Mouse (Mus musculus): ENCODE data around the gene N4bp1. TPM values are rescaled to one million over a fixed set of nuclear protein-coding genes. Genes with fewer than 3 reads are reported as not detected.

Gene N4bp1
- total RNA-seq, 2 experiments from 2014 or later = 39.8 to 42.2 TPM

DNA sequence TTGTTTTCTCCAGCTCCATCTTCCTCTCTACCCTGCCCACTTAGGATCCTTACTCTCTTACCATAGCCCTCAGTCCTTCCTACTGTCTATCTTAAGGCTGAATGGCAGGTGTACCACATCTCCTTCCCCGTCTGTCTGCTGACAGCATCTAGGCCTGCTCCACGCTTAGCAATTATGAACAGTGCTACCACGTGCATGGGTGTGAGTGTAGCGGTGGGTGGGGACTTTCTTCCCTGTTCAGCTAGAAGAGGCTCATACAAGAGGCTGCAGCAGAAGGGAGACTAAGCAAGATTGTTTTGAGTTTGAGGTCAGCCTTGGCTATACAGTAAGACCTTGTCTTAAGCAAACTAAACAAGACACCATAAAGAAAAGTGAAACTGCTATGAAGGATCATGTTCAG is 20.3 kb downstream of the N4bp1 start:
- H3K27ac ChIP-seq = no peak overlapping the region
- H3K4me3 ChIP-seq = no peak overlapping the region
- no peak for TF ChIP-seq CTCF (conservative IDR thresholded peaks at IDR 0.05)
- no peak for DNase-seq (ENCODE audit: low spot score in 2 of 2)

DNA sequence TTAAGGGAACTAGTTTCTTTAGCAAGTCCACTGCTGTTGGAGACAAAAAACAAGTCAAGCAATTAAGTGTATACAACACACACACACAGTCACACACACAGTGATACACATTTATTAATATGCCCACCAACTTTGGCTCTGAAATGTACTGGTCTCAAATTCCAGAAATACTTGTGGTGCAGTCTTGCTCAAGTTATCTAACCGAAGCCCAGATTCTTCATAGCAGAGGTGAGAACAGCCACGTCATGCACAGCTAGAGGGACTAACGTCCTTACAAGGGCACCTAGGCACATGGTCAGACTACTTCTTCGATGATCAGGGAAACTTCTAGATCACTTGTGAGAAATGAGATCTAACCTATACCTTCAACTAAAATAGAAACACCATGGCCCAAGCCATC is 22.2 kb downstream of the N4bp1 start:
- TF ChIP-seq CTCF (conservative IDR thresholded peaks at IDR 0.05) = no peak
- DNase-seq (ENCODE audit: low spot score in 2 of 2) = no peak
- Histone ChIP-seq H3K4me3 (no peak overlapping the region), H3K27ac (no peak overlapping the region)

DNA sequence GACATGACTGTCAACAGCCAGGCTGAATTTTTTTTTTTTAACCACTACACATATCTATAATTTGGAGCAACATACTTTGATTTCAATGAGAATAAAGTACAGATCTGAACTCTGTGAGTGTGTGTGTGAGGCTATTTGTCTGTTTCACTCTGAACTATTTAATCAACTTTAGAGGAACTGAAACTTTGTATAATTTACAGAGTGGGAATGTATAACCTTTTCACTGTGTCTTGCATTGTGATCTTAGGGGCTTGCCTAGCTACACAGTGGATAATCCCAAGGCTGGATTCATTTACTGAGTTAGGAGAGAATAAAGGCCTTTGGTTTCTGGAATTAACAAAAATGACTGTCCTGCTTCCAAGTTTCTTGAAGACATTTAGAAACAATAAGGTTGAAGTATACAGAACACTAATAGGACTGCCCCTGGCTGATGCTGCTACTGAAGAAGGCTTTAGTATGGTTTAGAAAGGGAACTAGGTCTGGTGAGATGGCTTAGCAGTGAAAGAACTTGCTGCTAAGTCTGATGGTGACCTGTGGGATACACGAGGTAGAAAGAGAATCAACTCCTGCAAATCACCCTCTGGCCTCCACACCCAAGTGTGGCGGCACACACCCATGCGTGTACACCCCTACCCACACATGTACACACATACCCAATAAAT is 22.8 kb downstream of the N4bp1 start:
- DNase-seq (ENCODE audit: low spot score in 2 of 2) = no peak
- 0 out of 2 replicates have a peak overlapping the region, but pooled peaks have one; percentile 28 for H3K27ac ChIP-seq
- H3K4me3 ChIP-seq = no peak overlapping the region
- TF ChIP-seq CTCF (conservative IDR thresholded peaks at IDR 0.05) = no peak

DNA sequence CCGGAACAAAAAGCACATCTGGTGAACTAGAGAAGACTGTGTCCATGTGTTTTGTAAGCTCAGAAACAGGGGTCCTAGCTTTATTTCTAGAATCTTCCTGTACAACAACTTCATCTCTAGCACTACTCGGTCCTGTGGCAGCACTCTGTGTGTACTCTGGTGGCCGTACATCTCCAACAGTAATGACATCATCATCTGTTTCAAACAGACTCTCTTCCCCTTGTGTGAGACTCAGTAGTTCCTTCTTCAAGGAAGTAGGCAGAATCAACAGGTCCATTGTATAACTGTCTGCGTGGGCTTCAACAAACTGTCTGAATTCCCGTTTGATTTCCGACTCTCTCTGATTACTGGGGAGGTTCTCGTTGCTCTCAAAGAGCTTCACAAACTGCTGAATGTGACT is 23.5 kb downstream of the N4bp1 start:
- no peak for DNase-seq (ENCODE audit: low spot score in 2 of 2)
- TF ChIP-seq CTCF (conservative IDR thresholded peaks at IDR 0.05) = no peak
- no peak overlapping the region for H3K4me3 ChIP-seq
- H3K27ac ChIP-seq = peak overlapping the region; percentile 78

GRCm38 (mm10) chr8:86856248-86856647 is 28.8 kb downstream of the N4bp1 start:
- no peak for TF ChIP-seq CTCF (conservative IDR thresholded peaks at IDR 0.05)
- DNase-seq (ENCODE audit: low spot score in 2 of 2) = no peak
- Histone ChIP-seq H3K27ac (no peak overlapping the region), H3K4me3 (no peak overlapping the region)

DNA sequence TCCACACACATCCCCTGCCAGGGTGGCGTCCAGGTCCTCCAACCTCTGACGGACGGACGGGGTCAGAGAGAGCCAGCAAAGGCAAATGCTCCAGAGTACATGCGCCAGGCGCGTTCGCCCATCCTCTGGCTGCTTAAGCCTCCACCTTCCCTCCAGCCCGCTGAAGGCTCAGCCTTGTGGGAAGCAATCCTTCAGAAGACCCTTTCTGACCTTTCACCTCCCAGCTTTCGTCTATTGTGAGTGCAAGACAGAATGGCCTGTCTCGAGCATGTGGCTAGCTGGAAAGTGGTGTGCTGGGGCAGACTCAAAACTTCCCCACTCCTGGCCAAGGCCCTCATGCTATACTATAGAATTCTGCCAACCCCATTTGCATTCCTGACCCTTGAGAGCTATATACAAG is 30.4 kb downstream of the N4bp1 start:
- H3K27ac ChIP-seq = no peak overlapping the region
- TF ChIP-seq CTCF (conservative IDR thresholded peaks at IDR 0.05) = no peak
- DNase-seq (ENCODE audit: low spot score in 2 of 2) = no peak
- no peak overlapping the region for H3K4me3 ChIP-seq

DNA sequence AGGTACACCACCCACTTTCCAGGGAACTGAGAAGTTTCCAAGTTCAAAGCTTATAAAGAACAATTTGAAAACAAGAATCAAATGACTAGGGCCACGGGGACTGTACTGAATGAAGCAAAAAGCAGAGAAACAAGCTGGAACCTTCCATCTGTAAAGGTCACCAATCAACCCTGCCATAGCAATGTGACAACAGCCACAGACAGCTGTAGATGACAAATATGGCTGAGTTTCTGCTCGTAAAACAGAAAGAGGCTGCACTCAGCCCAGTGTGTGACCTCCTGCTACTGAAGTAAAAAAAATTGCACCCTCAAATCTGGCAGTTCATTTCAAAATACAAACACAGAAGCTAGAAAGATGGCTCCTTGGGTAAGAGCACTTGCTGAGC is 31.1 kb downstream of the N4bp1 start:
- peak overlapping the region; percentile 43; the same call in 1 of the 2 replicates for H3K27ac ChIP-seq
- DNase-seq (ENCODE audit: low spot score in 2 of 2) = no peak
- no peak for TF ChIP-seq CTCF (conservative IDR thresholded peaks at IDR 0.05)
- no peak overlapping the region for H3K4me3 ChIP-seq

DNA sequence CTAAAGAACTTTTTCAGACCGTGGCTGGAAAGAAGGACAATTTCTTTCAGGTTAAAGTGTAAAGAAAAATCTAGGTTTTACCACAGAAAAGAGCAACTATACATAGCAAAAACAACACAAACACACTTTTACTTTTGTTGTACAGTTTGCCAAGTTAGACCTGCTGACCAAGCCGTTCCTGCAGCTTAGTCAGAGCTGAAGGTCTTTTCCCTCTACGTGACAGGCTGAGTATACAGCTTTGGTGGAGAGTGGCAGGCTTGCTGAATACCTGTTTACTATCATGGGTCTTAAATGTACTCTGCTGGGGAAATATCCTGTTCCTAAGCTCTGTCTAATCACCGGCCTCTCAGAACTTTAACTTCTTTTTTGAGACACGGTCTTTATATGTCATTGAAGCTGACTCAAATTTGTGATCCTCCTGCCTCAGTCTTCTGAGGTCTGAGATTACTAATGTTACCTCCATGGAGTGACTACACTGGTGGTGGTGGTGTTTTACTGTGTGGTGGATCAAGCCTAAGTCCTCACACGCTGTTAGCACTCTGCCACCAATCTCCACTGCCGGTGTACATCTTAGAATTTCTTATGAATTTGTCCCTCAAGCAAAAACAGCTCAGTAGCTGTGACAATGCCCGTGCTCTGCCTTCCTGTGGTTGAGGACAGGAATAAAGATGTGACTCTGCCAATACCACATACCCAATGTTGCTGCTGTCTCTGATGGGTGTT is 31.6 kb downstream of the N4bp1 start:
- DNase-seq (ENCODE audit: low spot score in 2 of 2) = no peak
- no peak for TF ChIP-seq CTCF (conservative IDR thresholded peaks at IDR 0.05)
- no peak overlapping the region for H3K4me3 ChIP-seq
- H3K27ac ChIP-seq = peak overlapping the region; percentile 43; the same call in 1 of the 2 replicates

DNA sequence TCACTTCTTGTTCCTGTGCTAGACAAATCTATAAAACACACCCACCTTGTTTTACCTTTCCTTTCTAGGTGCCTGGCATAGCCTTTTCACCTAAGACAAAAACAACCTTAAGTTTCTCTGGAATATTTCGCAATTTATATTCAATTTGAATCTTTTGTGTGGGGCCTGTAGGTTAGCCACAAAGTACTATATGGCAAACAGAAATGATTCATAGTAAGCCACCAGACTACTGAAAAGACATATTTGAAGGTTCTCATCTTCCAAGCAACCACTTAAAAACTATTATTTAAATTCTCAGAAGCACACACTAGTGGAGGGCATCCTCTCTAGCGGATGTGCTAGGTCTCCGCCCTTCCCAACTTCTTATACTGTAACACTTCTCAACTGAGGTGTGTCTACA is 32.6 kb downstream of the N4bp1 start:
- no peak overlapping the region for H3K27ac ChIP-seq
- no peak for TF ChIP-seq CTCF (conservative IDR thresholded peaks at IDR 0.05)
- H3K4me3 ChIP-seq = no peak overlapping the region
- no peak for DNase-seq (ENCODE audit: low spot score in 2 of 2)

GRCm38 (mm10) chr8:86848876-86849275 is 36.2 kb downstream of the N4bp1 start:
- TF ChIP-seq CTCF (conservative IDR thresholded peaks at IDR 0.05) = no peak
- DNase-seq (ENCODE audit: low spot score in 2 of 2) = no peak
- Histone ChIP-seq H3K4me3 (no peak overlapping the region), H3K27ac (no peak overlapping the region)

GRCm38 (mm10) chr8:86848401-86848800 is 36.7 kb downstream of the N4bp1 start:
- Histone ChIP-seq H3K4me3 (no peak overlapping the region), H3K27ac (no peak overlapping the region)
- no peak for DNase-seq (ENCODE audit: low spot score in 2 of 2)
- no peak for TF ChIP-seq CTCF (conservative IDR thresholded peaks at IDR 0.05)

- no peak for TF ChIP-seq CTCF (conservative IDR thresholded peaks at IDR 0.05)
- no peak overlapping the region for H3K4me3 ChIP-seq
- no peak for DNase-seq (ENCODE audit: low spot score in 2 of 2)
- H3K27ac ChIP-seq = no peak overlapping the region
Observed at GRCm38 (mm10) chr8:86847091-86847490, 38.0 kb downstream of the N4bp1 start.

- DNase-seq (ENCODE audit: low spot score in 2 of 2) = no peak
- peak overlapping the region; percentile 32; the same call in 1 of the 2 replicates for H3K27ac ChIP-seq
- no peak overlapping the region for H3K4me3 ChIP-seq
- TF ChIP-seq CTCF (conservative IDR thresholded peaks at IDR 0.05) = no peak
Observed at GRCm38 (mm10) chr8:86845875-86846274, 39.2 kb downstream of the N4bp1 start.

DNA sequence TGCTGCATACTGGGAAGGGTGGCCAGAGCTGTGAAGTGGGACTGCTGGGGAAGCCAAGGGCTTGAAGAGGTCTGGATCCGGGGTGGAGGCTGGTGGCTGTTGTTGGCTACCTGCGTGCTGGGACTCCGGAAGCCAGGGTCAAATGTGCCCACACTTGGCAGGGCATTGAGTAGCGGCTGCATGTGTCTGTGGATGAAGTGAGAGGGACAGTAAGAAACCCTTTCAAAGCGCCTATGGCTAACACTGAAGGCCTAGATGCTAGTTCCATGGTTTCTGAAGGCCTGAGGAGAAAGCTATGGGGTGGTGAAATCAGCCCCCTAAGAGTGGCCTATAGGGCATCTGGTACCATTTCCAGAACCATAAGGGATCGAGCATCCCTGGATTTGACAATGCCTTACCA is 40.2 kb downstream of the N4bp1 start:
- peak overlapping the region; percentile 4; the same call in 1 of the 2 replicates for H3K27ac ChIP-seq
- no peak overlapping the region for H3K4me3 ChIP-seq
- DNase-seq (ENCODE audit: low spot score in 2 of 2) = no peak
- TF ChIP-seq CTCF (conservative IDR thresholded peaks at IDR 0.05) = no peak
